Mouse (Mus musculus): ENCODE measurements around the gene Csrp2.

Csrp2 gene

GRCm38 (mm10) chr10:110974463-110974862, 54.9 kb downstream of the Csrp2 start:
- DNase-seq, result peak; percentile 40

- no peak for DNase-seq
These were observed 55.3 kb downstream of the Csrp2 start for GRCm38 (mm10) chr10:110974885-110975284.

GRCm38 (mm10) chr10:110976046-110976445, 56.5 kb downstream of the Csrp2 start:
- DNase-seq, result no peak

GRCm38 (mm10) chr10:110977379-110977778, 57.8 kb downstream of the Csrp2 start:
- DNase-seq, result no peak

- no peak for DNase-seq
These were observed 59.8 kb downstream of the Csrp2 start for GRCm38 (mm10) chr10:110979431-110979830.

- peak; percentile 40 for DNase-seq
These were observed 60.9 kb downstream of the Csrp2 start for GRCm38 (mm10) chr10:110980441-110980840.

GRCm38 (mm10) chr10:110982771-110983170, 63.2 kb downstream of the Csrp2 start:
- DNase-seq, result peak; percentile 26

- no peak for DNase-seq
These were observed 67.1 kb downstream of the Csrp2 start for GRCm38 (mm10) chr10:110986682-110987081.

All from kidney, adult 11 months (tissue).